Mouse (Mus musculus): Measurements from ENCODE around the gene Sco1. TPM values are rescaled to one million over a fixed set of nuclear protein-coding genes. Genes with fewer than 3 reads are reported as not detected.

Sco1 gene
- total and polyA plus RNA-seq, 3 experiments = 15.4 to 32.7 (median 20.4) TPM

Other genes starting within 250 kb of the Sco1 start
- gene Pirt, start 140.7 kb upstream of the Sco1 start, total RNA-seq (2012; rRNA removed) = not detected in 2 replicates
- not detected in 2 replicates for gene Pirt, start 140.7 kb upstream of the Sco1 start, total RNA-seq (2014; rRNA removed)
- not detected in 2 replicates for gene Pirt, start 140.7 kb upstream of the Sco1 start, polyA plus RNA-seq (2012; ENCODE audit: insufficient read length, low read depth)
- gene Tmem238l, start 96.0 kb upstream of the Sco1 start, total RNA-seq (2012; rRNA removed) = not detected in 2 replicates
- not detected in 2 replicates for gene Tmem238l, start 96.0 kb upstream of the Sco1 start, total RNA-seq (2014; rRNA removed)
- not detected in 2 replicates for gene Tmem238l, start 96.0 kb upstream of the Sco1 start, polyA plus RNA-seq (2012; ENCODE audit: insufficient read length, low read depth)
- 0.08 and 0.30 TPM in 2 replicates for gene Tmem220, start 27.5 kb upstream of the Sco1 start, total RNA-seq (2012; rRNA removed)
- 0.34 and 0.36 TPM in 2 replicates for gene Tmem220, start 27.5 kb upstream of the Sco1 start, total RNA-seq (2014; rRNA removed)
- gene Tmem220, start 27.5 kb upstream of the Sco1 start, polyA plus RNA-seq (2012; ENCODE audit: insufficient read length, low read depth) = 1.5 and 1.6 TPM in 2 replicates
- 31.2 and 36.4 TPM in 2 replicates for gene Adprm, start 76 bp upstream of the Sco1 start, total RNA-seq (2012; rRNA removed)
- 51.0 and 53.8 TPM in 2 replicates for gene Adprm, start 76 bp upstream of the Sco1 start, total RNA-seq (2014; rRNA removed)
- gene Adprm, start 76 bp upstream of the Sco1 start, polyA plus RNA-seq (2012; ENCODE audit: insufficient read length, low read depth) = 43.4 and 56.7 TPM in 2 replicates
- gene Myh3, start 25.6 kb downstream of the Sco1 start, total RNA-seq (2012; rRNA removed) = 0.55 and 0.64 TPM in 2 replicates
- gene Myh3, start 25.6 kb downstream of the Sco1 start, total RNA-seq (2014; rRNA removed) = 0.08 and 0.12 TPM in 2 replicates
- gene Myh3, start 25.6 kb downstream of the Sco1 start, polyA plus RNA-seq (2012; ENCODE audit: insufficient read length, low read depth) = 0.26 and 0.29 TPM in 2 replicates
- gene Myh2, start 118.4 kb downstream of the Sco1 start, total RNA-seq (2012; rRNA removed) = 0.08 TPM in 2 replicates
- gene Myh2, start 118.4 kb downstream of the Sco1 start, total RNA-seq (2014; rRNA removed) = 0.04 TPM in 1 of 2 replicates, not detected in the other
- 0.04 TPM in 1 of 2 replicates, not detected in the other for gene Myh2, start 118.4 kb downstream of the Sco1 start, polyA plus RNA-seq (2012; ENCODE audit: insufficient read length, low read depth)
- gene Myh1, start 147.4 kb downstream of the Sco1 start, total RNA-seq (2012; rRNA removed) = 0.04 TPM in 2 replicates
- gene Myh1, start 147.4 kb downstream of the Sco1 start, total RNA-seq (2014; rRNA removed) = 0.04 TPM in 1 of 2 replicates, not detected in the other
- 0.04 TPM in 1 of 2 replicates, not detected in the other for gene Myh1, start 147.4 kb downstream of the Sco1 start, polyA plus RNA-seq (2012; ENCODE audit: insufficient read length, low read depth)
- gene Myh4, start 185.4 kb downstream of the Sco1 start, total RNA-seq (2012; rRNA removed) = 0.04 TPM in 2 replicates
- gene Myh4, start 185.4 kb downstream of the Sco1 start, total RNA-seq (2014; rRNA removed) = not detected in 2 replicates
- not detected in 2 replicates for gene Myh4, start 185.4 kb downstream of the Sco1 start, polyA plus RNA-seq (2012; ENCODE audit: insufficient read length, low read depth)
- 0.04 TPM in 1 of 2 replicates, not detected in the other for gene Myh8, start 224.5 kb downstream of the Sco1 start, total RNA-seq (2012; rRNA removed)
- not detected in 2 replicates for gene Myh8, start 224.5 kb downstream of the Sco1 start, total RNA-seq (2014; rRNA removed)
- gene Myh8, start 224.5 kb downstream of the Sco1 start, polyA plus RNA-seq (2012; ENCODE audit: insufficient read length, low read depth) = not detected in 2 replicates